Mouse (Mus musculus) forebrain, embryonic 14.5 days (tissue): ENCODE results near the gene Fbxl4. TPM values are rescaled to one million over a fixed set of nuclear protein-coding genes. Genes with fewer than 3 reads are reported as not detected.
"Not testable (repeated sequence)": the region's sequence is repeated elsewhere in the genome, so short reads cannot be mapped to it uniquely, and the experiment has no call there.

Experiments
- ATAC-seq: fragments of 200-750 bp; cut with Nextera tagmentation; 2 replicates; pipeline ENCODE4 v1.8.0; 2017; ENCODE audit warnings: mild to moderate bottlenecking, moderate library complexity
- DNase-seq: peaks from one replicate; pipeline ENCODE4 v3.0.0-alpha.2; 2015; ENCODE audit warnings: low spot score
- H3K27ac ChIP-seq: fragments of 300-500 bp; sonication (generic); 2 replicates; pipeline ENCODE4 v1.5.1; 2014; ENCODE audit warnings: low read depth, mild to moderate bottlenecking, control low read depth, low read length, moderate library complexity
- H3K27me3 ChIP-seq: fragments of 300-500 bp; sonication (generic); replicated peaks from 2 replicates; pipeline ENCODE4 v1.6.1; 2014; ENCODE audit warnings: low read length, control low read depth, mixed read lengths; ENCODE audit not compliant: control insufficient read depth, insufficient read depth
- H3K36me3 ChIP-seq: fragments of 300-500 bp; sonication (generic); 2 replicates; pipeline ENCODE4 v1.6.1; 2014; ENCODE audit warnings: low read length, control low read depth; ENCODE audit not compliant: control insufficient read depth, insufficient read depth
- H3K4me1 ChIP-seq: fragments of 300-500 bp; sonication (generic); 2 replicates; pipeline ENCODE4 v1.6.1; 2014; ENCODE audit warnings: antibody characterized with exemption, low read length, control low read depth; ENCODE audit not compliant: control insufficient read depth, insufficient read depth
- H3K4me2 ChIP-seq: fragments of 300-500 bp; sonication (generic); 2 replicates; pipeline ENCODE4 v1.6.1; 2014; ENCODE audit warnings: mild to moderate bottlenecking, control low read depth, low read length
- H3K4me3 ChIP-seq: fragments of 300-500 bp; sonication (generic); 2 replicates; pipeline ENCODE4 v1.5.1; 2014; ENCODE audit warnings: low read depth, low read length, control low read depth
- H3K9ac ChIP-seq: fragments of 300-500 bp; sonication (generic); 2 replicates; pipeline ENCODE4 v1.6.1; 2014; ENCODE audit warnings: mild to moderate bottlenecking, low read length, control low read depth, moderate library complexity
- H3K9me3 ChIP-seq: fragments of 300-500 bp; sonication (generic); replicated peaks from 2 replicates; pipeline ENCODE4 v1.6.1; 2016; ENCODE audit warnings: low read length, control low read depth, mixed read lengths; ENCODE audit not compliant: control insufficient read depth
- WGBS: fragments of 180-500 bp; shearing (Covaris S2); extraction: QIAGEN DNeasy Blood & Tissue Kit; methylation state at CpG from one replicate; pipeline ENCODE4 v1.1.7; 2014; 5-methylcytosine and 5-hydroxymethylcytosine counted together
- polyA plus RNA-seq: library from polyadenylated mRNA; unstranded; fragments of >200 nt; fragmentation: Nextera tagmentation; extraction: Ambion mirVana; gene quantifications from 2 replicates; pipeline ENCODE4 v1.2.1, GENCODE M21; 2014

Fbxl4 gene
- 13.3 and 15.0 TPM in 2 replicates for polyA plus RNA-seq

GRCm38 (mm10) chr4:22357266-22357930 is at the start of gene Fbxl4:
Gene Fbxl4 (plus strand): TSS chr4:22357543.
- DNase-seq (peak; percentile 83), ATAC-seq (peak; percentile 97)
- peak within 1 kb of the TSS; percentile 70 for H3K4me2 ChIP-seq
- H3K4me1 ChIP-seq = peaks cover 5% of the 10 kb centered on the region; the same call in 1 of the 2 replicates
- peak within 1 kb of the TSS; percentile 88 for H3K27ac ChIP-seq
- WGBS = 0% methylated on average over 42 of the region's 62 CpGs
- H3K9ac ChIP-seq = peak within 1 kb of the TSS; percentile 90
- H3K36me3 ChIP-seq = no peaks in the 10 kb centered on the region
- H3K4me3 ChIP-seq = peak within 1 kb of the TSS; percentile 75
- H3K27me3 ChIP-seq = no peaks in the 10 kb centered on the region
- no peaks in the 10 kb centered on the region for H3K9me3 ChIP-seq

GRCm38 (mm10) chr4:22314564-22314963 is 42.8 kb upstream of the Fbxl4 start:
- DNase-seq (no peak), ATAC-seq (no peak)
- Histone ChIP-seq H3K36me3 (no peaks in the 10 kb centered on the region), H3K4me2 (no peak overlapping the region), H3K9me3 (no peaks in the 10 kb centered on the region), H3K4me3 (no peak overlapping the region), H3K27ac (no peak overlapping the region), H3K4me1 (no peaks in the 10 kb centered on the region), H3K9ac (no peak overlapping the region), H3K27me3 (no peaks in the 10 kb centered on the region)
- WGBS = 91% methylated on average over 3 of the region's 3 CpGs

- WGBS = 47% methylated on average over 8 of the region's 8 CpGs
- ATAC-seq = peak; percentile 62; the same call in 1 of the 2 replicates
- no peaks in the 10 kb centered on the region for H3K9me3 ChIP-seq
- H3K4me2 ChIP-seq = no peak overlapping the region
- H3K27me3 ChIP-seq = no peaks in the 10 kb centered on the region
- H3K9ac ChIP-seq = no peak overlapping the region
- H3K27ac ChIP-seq = no peak overlapping the region
- no peaks in the 10 kb centered on the region for H3K36me3 ChIP-seq
- H3K4me3 ChIP-seq = no peak overlapping the region
- no peaks in the 10 kb centered on the region for H3K4me1 ChIP-seq
- DNase-seq = peak; percentile 70
These were observed 14.3 kb upstream of the Fbxl4 start for GRCm38 (mm10) chr4:22342816-22343573.

GRCm38 (mm10) chr4:22349086-22349485 is 8.3 kb upstream of the Fbxl4 start:
- not testable (repeated sequence) for H3K27me3 ChIP-seq, H3K36me3 ChIP-seq, H3K4me1 ChIP-seq, H3K4me2 ChIP-seq, H3K9me3 ChIP-seq, H3K9ac ChIP-seq, ATAC-seq, DNase-seq, H3K4me3 ChIP-seq, H3K27ac ChIP-seq
- 94% methylated on average over 4 of the region's 4 CpGs for WGBS

GRCm38 (mm10) chr4:22357931-22358300 is 573 bp downstream of the Fbxl4 start:
- DNase-seq = no peak
- H3K36me3 ChIP-seq = no peaks in the 10 kb centered on the region
- no peaks in the 10 kb centered on the region for H3K27me3 ChIP-seq
- no peaks in the 10 kb centered on the region for H3K9me3 ChIP-seq
- peak overlapping the region; percentile 70 for H3K4me2 ChIP-seq
- peak; percentile 51 for ATAC-seq
- peaks cover 5% of the 10 kb centered on the region; the same call in 1 of the 2 replicates for H3K4me1 ChIP-seq
- H3K9ac ChIP-seq = peak overlapping the region; percentile 90
- H3K4me3 ChIP-seq = peak overlapping the region; percentile 75
- WGBS = 7% methylated on average over 10 of the region's 10 CpGs
- peak overlapping the region; percentile 88 for H3K27ac ChIP-seq

- H3K4me3 ChIP-seq = no peak overlapping the region
- peak overlapping the region; percentile 70 for H3K4me2 ChIP-seq
- no peaks in the 10 kb centered on the region for H3K36me3 ChIP-seq
- peak overlapping the region; percentile 90; the same call in 1 of the 2 replicates for H3K9ac ChIP-seq
- DNase-seq (no peak), ATAC-seq (no peak)
- 86% methylated on average over 10 of the region's 10 CpGs for WGBS
- H3K4me1 ChIP-seq = peaks cover 5% of the 10 kb centered on the region; the same call in 1 of the 2 replicates
- H3K9me3 ChIP-seq = no peaks in the 10 kb centered on the region
- no peak overlapping the region for H3K27ac ChIP-seq
- H3K27me3 ChIP-seq = no peaks in the 10 kb centered on the region
These were observed 1.1 kb downstream of the Fbxl4 start for GRCm38 (mm10) chr4:22358487-22358886.

GRCm38 (mm10) chr4:22367368-22367767 is 10.0 kb downstream of the Fbxl4 start:
- DNase-seq (peak; percentile 32), ATAC-seq (peak; percentile 48; the same call in 1 of the 2 replicates)
- H3K9me3 ChIP-seq = no peaks in the 10 kb centered on the region
- no peak overlapping the region for H3K4me3 ChIP-seq
- H3K4me2 ChIP-seq = no peak overlapping the region
- no peaks in the 10 kb centered on the region for H3K27me3 ChIP-seq
- H3K9ac ChIP-seq = no peak overlapping the region
- no peaks in the 10 kb centered on the region for H3K4me1 ChIP-seq
- H3K36me3 ChIP-seq = no peaks in the 10 kb centered on the region
- 50% methylated on average over 5 of the region's 5 CpGs for WGBS
- no peak overlapping the region for H3K27ac ChIP-seq

- Histone ChIP-seq H3K9me3 (no peaks in the 10 kb centered on the region), H3K4me2 (no peak overlapping the region), H3K27me3 (no peaks in the 10 kb centered on the region), H3K9ac (no peak overlapping the region), H3K4me3 (no peak overlapping the region), H3K27ac (no peak overlapping the region), H3K36me3 (no peaks in the 10 kb centered on the region), H3K4me1 (no peaks in the 10 kb centered on the region)
- no peak for ATAC-seq
- no peak for DNase-seq
- 50% methylated on average over 1 of the region's 1 CpGs for WGBS
These were observed 21.2 kb downstream of the Fbxl4 start for GRCm38 (mm10) chr4:22378516-22378915.

- no peak for DNase-seq
- 92% methylated on average over 6 of the region's 6 CpGs for WGBS
- no peak overlapping the region for H3K4me3 ChIP-seq
- H3K27me3 ChIP-seq = no peaks in the 10 kb centered on the region
- no peak for ATAC-seq
- no peak overlapping the region for H3K4me2 ChIP-seq
- H3K27ac ChIP-seq = no peak overlapping the region
- H3K9me3 ChIP-seq = no peaks in the 10 kb centered on the region
- H3K36me3 ChIP-seq = no peaks in the 10 kb centered on the region
- no peak overlapping the region for H3K9ac ChIP-seq
- H3K4me1 ChIP-seq = no peaks in the 10 kb centered on the region
These were observed 23.3 kb downstream of the Fbxl4 start for GRCm38 (mm10) chr4:22380646-22381045.
